Mouse (Mus musculus) cortical plate, adult 2 months (tissue): ENCODE data around the gene Psmd7. TPM values are rescaled to one million over a fixed set of nuclear protein-coding genes. Genes with fewer than 3 reads are reported as not detected.

ENCODE experiments used
- H3K27ac ChIP-seq: fragments of 200-500 bp; 2 replicates; pipeline ENCODE4 v1.5.1; 2012; ENCODE audit warnings: low read length, control low read depth, inconsistent platforms; ENCODE audit not compliant: insufficient read depth
- H3K4me1 ChIP-seq: fragments of 200-500 bp; 2 replicates; pipeline ENCODE4 v1.6.1; 2011; ENCODE audit warnings: low read length; ENCODE audit not compliant: control insufficient read depth, insufficient read depth
- H3K4me3 ChIP-seq: fragments of 200-500 bp; 2 replicates; pipeline ENCODE4 v1.5.1; 2011; ENCODE audit warnings: mild to moderate bottlenecking, low read length, control low read depth; ENCODE audit not compliant: insufficient read depth
- CTCF ChIP-seq: fragments of 200-500 bp; IDR thresholded peaks from 2 replicates; pipeline ENCODE4 v1.5.1; 2011; ENCODE audit warnings: mild to moderate bottlenecking, control low read depth, low read length; ENCODE audit not compliant: insufficient read depth; ENCODE audit errors: extremely low read depth
- POLR2A ChIP-seq: fragments of 200-500 bp; IDR thresholded peaks from 2 replicates; pipeline ENCODE4 v1.6.1; 2011; ENCODE audit warnings: mild to moderate bottlenecking, low read length, control low read depth; ENCODE audit not compliant: insufficient read depth; ENCODE audit errors: extremely low read depth
- polyA plus RNA-seq: library from polyadenylated mRNA; depleted of rRNA; stranded (reverse); fragments of >200 nt; gene quantifications from 2 replicates; pipeline ENCODE4 v1.2.3, GENCODE M21; 2012

The Psmd7 gene
- polyA plus RNA-seq, 1 experiment, result 114 TPM

DNA sequence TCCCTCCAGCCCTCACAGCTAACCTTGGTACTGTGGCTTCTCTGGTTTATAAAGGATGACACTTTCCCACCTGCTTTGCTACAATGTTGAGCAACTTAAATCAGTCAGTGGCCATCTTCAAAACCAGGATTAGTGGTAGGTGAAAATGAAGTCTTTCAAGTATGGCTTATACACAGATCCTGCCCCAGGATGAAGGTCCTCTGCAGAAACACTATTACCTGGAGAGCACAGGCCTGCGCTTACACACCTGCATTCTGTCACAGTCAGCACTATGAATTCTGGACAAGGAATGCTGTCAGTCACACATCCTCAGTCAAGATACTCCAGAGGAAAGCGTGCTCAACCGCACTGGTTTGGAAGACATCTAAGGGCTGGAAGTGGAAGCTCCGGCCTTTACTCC is 6.7 kb downstream of the Psmd7 start:
- TF ChIP-seq POLR2A (no peak), CTCF (no peak)
- Histone ChIP-seq H3K4me1 (peaks cover 6% of the 10 kb centered on the region; the same call in 1 of the 2 replicates), H3K4me3 (no peak overlapping the region), H3K27ac (no peak overlapping the region)

DNA sequence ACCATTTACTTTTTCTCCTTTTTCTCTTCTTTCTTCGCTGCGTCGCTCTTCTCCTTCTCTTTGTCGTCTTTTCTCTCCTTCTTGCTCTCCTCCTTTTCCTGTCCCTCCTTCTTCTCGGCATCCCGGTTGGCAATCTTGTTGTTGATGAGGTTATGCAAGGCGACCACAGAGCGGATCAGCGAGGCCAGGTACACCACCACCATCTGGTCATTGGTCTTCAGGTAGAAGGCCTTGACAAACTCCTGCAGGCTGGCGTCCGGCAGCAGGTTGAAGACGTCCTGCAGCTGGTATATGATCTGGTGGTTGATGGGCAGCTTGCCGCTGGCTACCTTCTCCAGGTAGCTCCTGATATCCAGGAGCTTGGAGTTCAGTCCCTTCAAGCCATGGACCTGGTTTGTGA is 7.4 kb downstream of the Psmd7 start:
- H3K27ac ChIP-seq, result no peak overlapping the region
- TF ChIP-seq CTCF (no peak), POLR2A (no peak)
- no peak overlapping the region for H3K4me3 ChIP-seq
- peaks cover 2% of the 10 kb centered on the region; the same call in 1 of the 2 replicates for H3K4me1 ChIP-seq

DNA sequence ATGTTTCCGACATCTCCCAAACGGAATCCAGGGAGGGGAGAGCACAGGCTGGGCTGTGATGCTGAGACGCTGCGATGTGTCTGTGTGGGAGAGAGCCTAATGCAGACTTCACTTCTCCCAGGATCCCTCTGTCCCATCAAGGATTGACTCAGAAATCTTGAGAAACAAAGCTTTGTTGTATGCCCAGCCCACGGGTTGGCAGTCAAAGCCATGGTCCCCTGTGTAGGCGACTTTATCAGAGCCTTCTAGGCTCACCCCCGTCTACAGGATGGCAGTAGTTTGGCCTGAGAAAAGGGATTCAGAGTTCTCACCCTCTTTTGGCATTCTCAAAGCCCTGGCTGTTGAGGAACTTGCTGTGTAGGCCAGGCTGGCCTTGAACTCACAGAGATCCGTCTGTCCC is 9.7 kb downstream of the Psmd7 start:
- Histone ChIP-seq H3K27ac (no peak overlapping the region), H3K4me3 (no peak overlapping the region), H3K4me1 (peaks cover 2% of the 10 kb centered on the region; the same call in 1 of the 2 replicates)
- TF ChIP-seq CTCF (no peak), POLR2A (0 out of 2 replicates have a peak, but pooled peaks have one; percentile 9)

DNA sequence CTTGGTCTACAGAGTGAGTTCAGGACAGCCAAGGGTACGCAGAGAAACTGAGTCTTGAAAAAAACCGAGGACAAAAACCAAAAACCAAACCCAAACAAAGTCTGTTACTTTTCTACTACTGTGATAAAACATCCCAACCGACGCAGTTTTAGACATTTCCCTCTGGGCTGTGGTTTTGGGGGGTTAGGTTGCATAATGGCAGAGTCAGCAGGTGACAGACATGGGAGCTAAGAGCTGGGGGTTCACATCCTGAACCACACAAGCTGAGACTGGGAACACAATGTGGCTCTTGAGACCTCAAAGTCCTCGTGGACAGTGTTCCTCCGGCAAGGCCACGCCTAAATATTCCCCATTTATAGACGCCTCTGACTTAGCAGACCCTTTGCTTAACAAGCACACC is 10.1 kb downstream of the Psmd7 start:
- no peak overlapping the region for H3K27ac ChIP-seq
- no peak for TF ChIP-seq POLR2A
- TF ChIP-seq CTCF, result no peak
- no peak overlapping the region for H3K4me3 ChIP-seq
- H3K4me1 ChIP-seq, result peaks cover 2% of the 10 kb centered on the region; the same call in 1 of the 2 replicates

DNA sequence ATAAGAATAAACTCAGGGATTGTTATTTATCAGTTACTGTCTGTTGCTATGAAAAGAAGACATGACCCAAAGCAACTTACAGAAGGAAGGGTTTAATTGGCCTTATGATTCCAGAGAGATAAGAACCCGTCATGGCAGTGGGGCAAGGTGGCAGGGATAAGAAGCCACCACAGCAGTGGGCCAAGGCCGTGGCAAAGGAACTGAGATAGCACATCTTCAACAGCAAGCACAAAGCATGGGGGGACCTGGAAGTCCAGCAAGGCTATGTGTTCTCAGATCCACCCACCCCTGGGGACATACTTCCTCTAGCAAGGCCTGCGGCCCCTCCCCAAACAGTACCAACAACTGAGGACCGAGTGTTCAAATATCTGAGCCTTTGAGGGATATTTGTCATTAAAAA is 10.6 kb downstream of the Psmd7 start:
- H3K4me1 ChIP-seq, result peaks cover 2% of the 10 kb centered on the region; the same call in 1 of the 2 replicates
- H3K4me3 ChIP-seq, result no peak overlapping the region
- TF ChIP-seq CTCF (no peak), POLR2A (no peak)
- no peak overlapping the region for H3K27ac ChIP-seq

DNA sequence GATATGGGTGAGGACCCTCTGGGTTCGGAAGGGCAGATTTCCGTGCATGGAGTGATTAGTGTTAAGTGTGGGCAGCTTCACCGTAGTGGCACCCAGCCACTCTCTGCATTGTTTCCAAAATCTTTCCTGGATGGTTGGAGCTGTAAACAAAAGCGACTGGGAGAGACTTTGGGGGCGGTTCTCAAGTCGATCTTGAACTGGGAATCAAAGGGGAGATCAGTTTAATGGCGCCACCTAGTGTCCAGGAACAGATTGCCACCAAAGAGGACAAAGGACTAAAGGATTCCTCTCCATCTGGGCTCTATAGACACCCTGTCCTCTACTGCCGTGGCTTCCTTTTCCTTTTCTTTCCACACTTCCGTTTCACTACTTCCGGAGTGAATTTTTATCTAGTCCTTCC is 11.6 kb downstream of the Psmd7 start:
- H3K27ac ChIP-seq, result no peak overlapping the region
- peaks cover 2% of the 10 kb centered on the region; the same call in 1 of the 2 replicates for H3K4me1 ChIP-seq
- H3K4me3 ChIP-seq, result no peak overlapping the region
- no peak for TF ChIP-seq POLR2A
- peak; percentile 79 for TF ChIP-seq CTCF

DNA sequence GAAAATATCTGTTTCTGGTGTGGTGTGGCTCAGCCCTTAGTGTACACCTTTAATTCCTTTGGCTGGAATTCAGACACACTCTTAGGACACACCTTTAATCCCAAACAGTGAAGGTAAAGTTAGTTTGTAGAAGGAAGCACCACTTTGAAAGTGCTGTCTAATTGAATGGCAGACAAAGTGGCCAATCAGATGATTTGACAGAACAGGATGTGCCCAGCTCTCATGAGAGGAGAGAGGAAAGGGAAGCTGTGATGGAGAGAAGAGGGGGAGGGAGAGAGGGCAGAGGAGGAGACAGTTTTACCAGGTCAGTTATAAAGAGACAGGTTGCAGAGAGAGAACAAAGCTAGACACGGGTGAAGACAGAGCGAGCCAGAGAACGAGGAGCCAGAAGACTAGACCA is 13.5 kb downstream of the Psmd7 start:
- Histone ChIP-seq H3K4me1 (peaks cover 2% of the 10 kb centered on the region; the same call in 1 of the 2 replicates), H3K27ac (no peak overlapping the region), H3K4me3 (no peak overlapping the region)
- TF ChIP-seq POLR2A, result no peak
- TF ChIP-seq CTCF, result no peak

DNA sequence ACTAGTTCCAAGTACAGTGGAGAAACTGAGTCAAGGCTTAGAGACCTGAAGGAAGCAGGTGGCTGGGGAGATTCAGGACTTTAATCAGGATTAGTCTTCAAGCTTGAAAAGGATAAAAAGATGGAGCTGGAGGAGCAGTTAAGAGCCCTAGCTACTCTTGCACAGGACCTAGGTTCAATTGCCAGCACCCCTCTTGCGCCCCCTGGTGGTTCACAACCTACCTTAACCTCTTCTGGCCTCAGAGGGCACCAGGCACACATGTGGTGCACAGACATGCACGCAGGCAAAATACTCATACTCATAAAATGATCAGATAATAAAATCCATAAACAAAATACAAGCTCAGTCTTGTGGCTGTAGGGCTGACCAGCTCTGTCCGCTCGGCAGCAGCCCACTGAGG is 15.8 kb downstream of the Psmd7 start:
- Histone ChIP-seq H3K4me1 (peaks cover 2% of the 10 kb centered on the region; the same call in 1 of the 2 replicates), H3K27ac (no peak overlapping the region), H3K4me3 (no peak overlapping the region)
- peak; percentile 56; the same call in 1 of the 2 replicates for TF ChIP-seq CTCF
- no peak for TF ChIP-seq POLR2A

DNA sequence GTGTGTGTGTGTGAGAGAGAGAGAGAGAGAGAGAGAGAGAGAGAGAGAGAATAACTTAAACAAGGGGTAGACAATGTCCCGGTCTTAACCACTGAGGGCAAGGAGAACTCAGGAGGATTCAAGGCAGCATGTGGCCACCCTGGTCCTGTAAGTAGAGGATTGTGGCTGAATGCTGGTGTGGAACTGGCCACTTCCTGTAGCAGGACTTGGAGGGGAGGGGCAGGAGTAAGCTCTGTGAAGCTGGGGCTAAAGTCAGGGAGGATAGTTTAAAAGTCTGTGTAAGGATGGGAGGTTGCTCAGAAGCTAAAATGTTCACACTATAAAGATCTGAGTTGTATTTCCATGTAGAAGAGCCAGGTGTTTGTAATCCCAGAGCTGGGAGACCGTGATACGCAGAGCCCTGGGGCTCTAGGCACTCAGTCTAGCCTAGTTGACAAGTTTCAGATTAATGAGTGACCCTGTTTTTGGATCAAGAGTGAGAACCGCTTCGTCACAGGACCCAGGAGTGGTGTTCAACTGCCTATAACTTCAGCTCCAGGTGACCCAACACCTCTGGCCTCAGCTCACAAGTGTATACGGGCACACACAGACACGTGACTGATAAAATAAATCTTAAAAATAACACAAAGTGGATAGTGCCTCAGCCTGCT is 16.7 kb downstream of the Psmd7 start:
- Histone ChIP-seq H3K4me1 (peaks cover 1% of the 10 kb centered on the region; the same call in 1 of the 2 replicates), H3K27ac (no peak overlapping the region), H3K4me3 (no peak overlapping the region)
- TF ChIP-seq POLR2A (no peak), CTCF (no peak)

DNA sequence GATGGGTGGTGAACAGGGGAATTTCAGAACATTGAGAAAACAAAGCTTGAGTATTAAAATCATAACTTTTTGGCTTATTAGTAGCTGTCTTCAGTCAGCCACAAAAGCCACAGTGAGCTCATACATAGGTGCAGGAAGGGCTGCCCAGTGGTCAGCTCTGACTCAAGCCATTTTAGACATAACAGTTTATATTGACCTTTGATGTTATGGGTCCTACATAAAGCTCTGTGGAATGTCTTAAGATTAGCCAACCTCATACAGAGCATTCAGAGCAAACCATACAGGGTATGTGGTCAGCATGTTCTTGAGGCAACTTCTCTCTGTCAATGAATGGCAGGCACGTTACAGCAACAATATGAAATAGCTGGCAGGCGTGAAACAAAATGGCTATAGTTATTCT is 17.2 kb downstream of the Psmd7 start:
- no peak overlapping the region for H3K27ac ChIP-seq
- H3K4me1 ChIP-seq, result no peaks in the 10 kb centered on the region
- no peak overlapping the region for H3K4me3 ChIP-seq
- no peak for TF ChIP-seq CTCF
- TF ChIP-seq POLR2A, result no peak

DNA sequence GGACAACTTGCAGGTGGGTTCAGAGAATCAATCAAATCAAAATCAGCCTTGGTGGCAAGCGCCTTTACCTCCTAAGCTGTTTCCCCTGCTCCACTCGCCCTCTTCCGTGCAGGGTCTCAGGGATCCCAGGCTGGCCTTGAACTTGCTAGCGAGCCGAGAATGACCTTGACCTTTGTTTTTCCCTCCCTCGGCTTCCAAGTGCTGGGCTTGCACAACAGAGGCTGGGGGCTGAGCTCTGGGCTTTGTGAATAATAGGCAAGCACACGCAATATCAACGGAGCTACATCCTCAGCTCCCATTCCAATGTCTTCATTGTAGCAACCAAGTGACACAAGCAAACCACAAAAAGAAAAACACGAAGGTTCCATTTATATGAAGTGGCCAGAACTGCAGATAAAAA is 26.1 kb downstream of the Psmd7 start:
- no peak for TF ChIP-seq POLR2A
- H3K4me3 ChIP-seq, result no peak overlapping the region
- H3K4me1 ChIP-seq, result peaks cover 1% of the 10 kb centered on the region; the same call in 1 of the 2 replicates
- H3K27ac ChIP-seq, result no peak overlapping the region
